Mouse (Mus musculus) kidney, postnatal 10 days (tissue): ENCODE data around the gene Gm17581.
"Not testable (repeated sequence)": the region's sequence is repeated elsewhere in the genome, so short reads cannot be mapped to it uniquely, and the experiment has no call there.

ENCODE experiments used
- DNase-seq: peaks from one replicate; pipeline ENCODE4 v3.0.0; 2021; ENCODE audit warnings: mixed read lengths

The Gm17581 gene

GRCm38 (mm10) chr2:155736936-155737335 lies 1.3 kb upstream of the Gm17581 start:
- no peak for DNase-seq

GRCm38 (mm10) chr2:155735080-155735479 lies 586 bp downstream of the Gm17581 start:
- DNase-seq = peak; percentile 14

- peak; percentile 94 for DNase-seq
Measured at GRCm38 (mm10) chr2:155729158-155729645, 6.5 kb downstream of the Gm17581 start, which contains the start of gene Edem2. Edem2 (minus strand) TSS chr2:155729475.

- DNase-seq = peak; percentile 14
Measured at GRCm38 (mm10) chr2:155728742-155729141, 6.9 kb downstream of the Gm17581 start.

- no peak for DNase-seq
Measured at GRCm38 (mm10) chr2:155727764-155728395, 7.8 kb downstream of the Gm17581 start.

GRCm38 (mm10) chr2:155726302-155726701 lies 9.4 kb downstream of the Gm17581 start:
- no peak for DNase-seq

- no peak for DNase-seq
Measured at GRCm38 (mm10) chr2:155724526-155724925, 11.1 kb downstream of the Gm17581 start.

- no peak for DNase-seq
Measured at GRCm38 (mm10) chr2:155724036-155724435, 11.6 kb downstream of the Gm17581 start.

- no peak for DNase-seq
Measured at GRCm38 (mm10) chr2:155720585-155720984, 15.1 kb downstream of the Gm17581 start.

- DNase-seq = no peak
Measured at GRCm38 (mm10) chr2:155717082-155717990, 18.3 kb downstream of the Gm17581 start.

- no peak for DNase-seq
Measured at GRCm38 (mm10) chr2:155710557-155710956, 25.1 kb downstream of the Gm17581 start.

- peak; percentile 27 for DNase-seq
Measured at GRCm38 (mm10) chr2:155707251-155707650, 28.4 kb downstream of the Gm17581 start.

- no peak for DNase-seq
Measured at GRCm38 (mm10) chr2:155703630-155704029, 32.0 kb downstream of the Gm17581 start.

- no peak for DNase-seq
Measured at GRCm38 (mm10) chr2:155701399-155701919, 34.2 kb downstream of the Gm17581 start.

GRCm38 (mm10) chr2:155698443-155698842 lies 37.2 kb downstream of the Gm17581 start:
- not testable (repeated sequence) for DNase-seq

GRCm38 (mm10) chr2:155696851-155697250 lies 38.8 kb downstream of the Gm17581 start:
- no peak for DNase-seq

- peak; percentile 95 for DNase-seq
Measured at GRCm38 (mm10) chr2:155696091-155696558, 39.5 kb downstream of the Gm17581 start.

- no peak for DNase-seq
Measured at GRCm38 (mm10) chr2:155695316-155695715, 40.4 kb downstream of the Gm17581 start.

- no peak for DNase-seq
Measured at GRCm38 (mm10) chr2:155694564-155694963, 41.1 kb downstream of the Gm17581 start.

- DNase-seq = no peak
Measured at GRCm38 (mm10) chr2:155693136-155693535, 42.5 kb downstream of the Gm17581 start.

- DNase-seq = peak; percentile 98
Measured at GRCm38 (mm10) chr2:155691723-155692493, 43.8 kb downstream of the Gm17581 start, which contains the start of gene Trpc4ap. Trpc4ap (minus strand) TSS chr2:155692384.

- no peak for DNase-seq
Measured at GRCm38 (mm10) chr2:155691336-155691722, 44.3 kb downstream of the Gm17581 start.
